Mouse (Mus musculus): ENCODE data around the gene Gemin8. TPM values are rescaled to one million over a fixed set of nuclear protein-coding genes. Genes with fewer than 3 reads are reported as not detected.

Gemin8 gene
- total RNA-seq (2014; rRNA removed) (6.8 and 7.4 TPM in 2 replicates), polyA plus RNA-seq (2015; fragmentation: Nextera tagmentation; extraction: Ambion mirVana) (8.0 and 8.5 TPM in 2 replicates)

GRCm38 (mm10) chrX:166169892-166170799 is at the start of gene Gemin8:
Gene Gemin8 (plus strand): TSS chrX:166170454.
- Histone ChIP-seq H3K27ac (ENCODE audit: low read depth, low read length) (peak within 1 kb of the TSS; percentile 82), H3K27me3 (ENCODE audit: insufficient read depth, low read length) (no peaks in the 10 kb centered on the region), H3K9ac (peak within 1 kb of the TSS; percentile 50), H3K9me3 (ENCODE audit: low read length) (no peaks in the 10 kb centered on the region), H3K4me2 (ENCODE audit: low read depth) (peak within 1 kb of the TSS; percentile 46), H3K4me3 (ENCODE audit: low read depth, low read length) (peak within 1 kb of the TSS; percentile 47), H3K36me3 (ENCODE audit: insufficient read depth) (no peaks in the 10 kb centered on the region), H3K4me1 (ENCODE audit: insufficient read depth) (no peaks in the 10 kb centered on the region)
- 35% methylated on average over 30 of the region's 31 CpGs for WGBS
- DNase-seq (peak; percentile 97), ATAC-seq (peak; percentile 98)
- TF ChIP-seq CTCF (IDR thresholded peaks at IDR 0.05; ENCODE audit: low read depth) = peak; percentile 42

GRCm38 (mm10) chrX:166147158-166147846 is 23.0 kb upstream of the Gemin8 start:
- Histone ChIP-seq H3K9ac (no peak overlapping the region), H3K27me3 (ENCODE audit: insufficient read depth, low read length) (no peaks in the 10 kb centered on the region), H3K36me3 (ENCODE audit: insufficient read depth) (no peaks in the 10 kb centered on the region), H3K4me2 (ENCODE audit: low read depth) (peak overlapping the region; percentile 35), H3K27ac (ENCODE audit: low read depth, low read length) (no peak overlapping the region), H3K9me3 (ENCODE audit: low read length) (no peaks in the 10 kb centered on the region), H3K4me3 (ENCODE audit: low read depth, low read length) (no peak overlapping the region), H3K4me1 (ENCODE audit: insufficient read depth) (no peaks in the 10 kb centered on the region)
- WGBS = 42% methylated on average over 15 of the region's 15 CpGs
- DNase-seq (peak; percentile 74), ATAC-seq (peak; percentile 95)
- TF ChIP-seq CTCF (IDR thresholded peaks at IDR 0.05; ENCODE audit: low read depth) = peak; percentile 63

DNA sequence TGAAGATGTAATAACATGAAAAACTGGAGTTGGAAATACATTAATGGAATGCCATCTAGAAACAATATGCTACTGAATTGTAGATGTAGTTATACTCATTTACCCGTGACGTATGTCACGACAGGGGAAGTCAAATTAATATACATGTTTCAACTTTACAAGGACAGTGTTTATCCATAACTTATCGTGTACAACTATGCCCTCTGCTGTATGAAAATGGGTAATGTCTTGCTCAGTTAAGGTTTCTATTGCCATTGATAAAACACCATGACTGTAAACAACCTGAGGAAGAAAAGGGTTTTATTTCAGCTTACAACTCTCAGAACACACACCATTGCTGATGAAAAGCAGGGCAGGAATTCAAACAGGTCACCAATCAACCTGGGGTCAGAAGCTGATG is 7.5 kb upstream of the Gemin8 start:
- no peaks in the 10 kb centered on the region for H3K27me3 ChIP-seq (ENCODE audit: insufficient read depth, low read length)
- H3K4me2 ChIP-seq (ENCODE audit: low read depth) = no peak overlapping the region
- H3K27ac ChIP-seq (ENCODE audit: low read depth, low read length) = no peak overlapping the region
- H3K36me3 ChIP-seq (ENCODE audit: insufficient read depth) = no peaks in the 10 kb centered on the region
- H3K9ac ChIP-seq = no peak overlapping the region
- H3K4me3 ChIP-seq (ENCODE audit: low read depth, low read length) = no peak overlapping the region
- 41% methylated on average over 4 of the region's 4 CpGs for WGBS
- no peaks in the 10 kb centered on the region for H3K4me1 ChIP-seq (ENCODE audit: insufficient read depth)
- ATAC-seq = peak; percentile 42
- H3K9me3 ChIP-seq (ENCODE audit: low read length) = no peaks in the 10 kb centered on the region
- DNase-seq = peak; percentile 55
- TF ChIP-seq CTCF (IDR thresholded peaks at IDR 0.05; ENCODE audit: low read depth) = peak; percentile 63

- no peaks in the 10 kb centered on the region for H3K4me1 ChIP-seq (ENCODE audit: insufficient read depth)
- DNase-seq (peak; percentile 77), ATAC-seq (no peak)
- WGBS = 9% methylated on average over 4 of the region's 4 CpGs
- no peak overlapping the region for H3K9ac ChIP-seq
- H3K36me3 ChIP-seq (ENCODE audit: insufficient read depth) = no peaks in the 10 kb centered on the region
- H3K9me3 ChIP-seq (ENCODE audit: low read length) = no peaks in the 10 kb centered on the region
- H3K27ac ChIP-seq (ENCODE audit: low read depth, low read length) = no peak overlapping the region
- no peaks in the 10 kb centered on the region for H3K27me3 ChIP-seq (ENCODE audit: insufficient read depth, low read length)
- TF ChIP-seq CTCF (IDR thresholded peaks at IDR 0.05; ENCODE audit: low read depth) = peak; percentile 69
- no peak overlapping the region for H3K4me2 ChIP-seq (ENCODE audit: low read depth)
- no peak overlapping the region for H3K4me3 ChIP-seq (ENCODE audit: low read depth, low read length)
These were observed 2.9 kb upstream of the Gemin8 start for GRCm38 (mm10) chrX:166167307-166167706.

DNA sequence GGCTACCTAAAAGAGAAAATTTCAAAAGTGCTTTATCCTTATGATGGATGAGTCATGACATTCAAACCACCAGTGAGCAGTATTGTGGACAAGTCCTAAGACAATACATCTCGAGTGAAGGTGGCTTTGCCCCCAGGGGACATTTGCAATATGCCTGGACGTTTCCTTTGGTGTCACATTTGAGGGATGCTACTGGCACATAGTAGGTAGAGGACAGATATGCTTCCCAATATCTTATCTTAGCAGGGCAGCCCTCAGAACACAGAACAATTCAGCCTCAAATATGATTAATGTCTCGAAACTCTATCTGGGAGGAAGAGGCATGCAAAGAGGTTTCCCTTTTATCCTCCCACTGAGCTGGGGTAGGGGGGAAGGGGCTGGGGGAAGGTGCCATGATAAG is 2.3 kb upstream of the Gemin8 start:
- DNase-seq (no peak), ATAC-seq (no peak)
- TF ChIP-seq CTCF (IDR thresholded peaks at IDR 0.05; ENCODE audit: low read depth) = no peak
- WGBS = 70% methylated on average over 3 of the region's 3 CpGs
- Histone ChIP-seq H3K27me3 (ENCODE audit: insufficient read depth, low read length) (no peaks in the 10 kb centered on the region), H3K4me1 (ENCODE audit: insufficient read depth) (no peaks in the 10 kb centered on the region), H3K9ac (no peak overlapping the region), H3K36me3 (ENCODE audit: insufficient read depth) (no peaks in the 10 kb centered on the region), H3K9me3 (ENCODE audit: low read length) (no peaks in the 10 kb centered on the region), H3K4me3 (ENCODE audit: low read depth, low read length) (no peak overlapping the region), H3K4me2 (ENCODE audit: low read depth) (no peak overlapping the region), H3K27ac (ENCODE audit: low read depth, low read length) (no peak overlapping the region)

DNA sequence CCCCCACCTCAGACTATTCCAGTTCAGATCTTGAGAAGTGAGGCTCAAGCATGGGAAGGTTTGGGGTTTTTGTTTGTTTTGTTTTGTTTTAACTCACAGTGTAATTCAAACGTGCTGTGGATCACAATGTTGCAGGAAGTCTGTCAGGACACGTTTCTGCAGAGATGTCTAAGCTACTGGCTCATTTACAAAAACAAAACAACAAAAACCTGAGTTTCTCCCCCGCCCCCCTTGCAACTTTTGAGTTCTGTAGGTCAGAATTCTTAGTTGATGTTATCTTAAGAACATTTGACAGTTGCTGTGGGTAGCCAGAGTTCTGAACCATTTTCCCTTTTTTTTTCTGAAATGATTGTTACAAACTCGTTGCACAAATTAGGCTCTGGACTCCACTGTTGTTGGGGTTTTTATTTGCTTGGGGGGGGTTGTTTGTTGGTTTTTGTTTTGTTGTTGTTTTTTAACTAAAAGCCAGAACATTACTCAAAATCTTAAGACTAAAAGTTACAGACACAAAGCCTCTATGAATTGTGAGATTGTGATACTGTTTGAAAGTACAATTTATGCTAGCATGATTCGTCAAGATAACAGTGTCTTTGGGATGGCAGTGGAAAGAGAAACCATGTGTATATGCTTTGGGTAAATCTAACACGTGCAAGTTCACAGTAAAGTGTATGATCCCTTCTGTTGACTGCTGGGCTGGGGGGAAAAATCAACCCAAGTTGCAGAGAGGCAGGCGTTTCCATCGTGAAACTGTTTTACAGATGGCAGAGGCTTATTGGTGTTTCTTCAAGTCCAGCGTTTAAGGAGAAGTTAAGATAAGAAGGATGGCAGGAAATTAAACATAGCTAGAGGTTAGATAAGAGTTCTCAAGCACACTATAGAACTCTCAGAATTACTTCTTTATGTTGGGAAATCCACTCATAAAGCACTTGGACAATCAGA is 815 bp downstream of the Gemin8 start:
- H3K9ac ChIP-seq = peak overlapping the region; percentile 50
- ATAC-seq = no peak
- no peaks in the 10 kb centered on the region for H3K36me3 ChIP-seq (ENCODE audit: insufficient read depth)
- H3K9me3 ChIP-seq (ENCODE audit: low read length) = no peaks in the 10 kb centered on the region
- no peak for TF ChIP-seq CTCF (IDR thresholded peaks at IDR 0.05; ENCODE audit: low read depth)
- peak overlapping the region; percentile 82 for H3K27ac ChIP-seq (ENCODE audit: low read depth, low read length)
- no peak for DNase-seq
- no peaks in the 10 kb centered on the region for H3K27me3 ChIP-seq (ENCODE audit: insufficient read depth, low read length)
- 25% methylated on average over 9 of the region's 9 CpGs for WGBS
- H3K4me1 ChIP-seq (ENCODE audit: insufficient read depth) = no peaks in the 10 kb centered on the region
- peak overlapping the region; percentile 47 for H3K4me3 ChIP-seq (ENCODE audit: low read depth, low read length)
- H3K4me2 ChIP-seq (ENCODE audit: low read depth) = peak overlapping the region; percentile 46
